Mouse (Mus musculus): ENCODE results near the gene Itga9. TPM values are rescaled to one million over a fixed set of nuclear protein-coding genes. Genes with fewer than 3 reads are reported as not detected.

The Itga9 gene
- polyA plus RNA-seq, 1 experiment from 2014 or later, result 4.8 TPM

DNA sequence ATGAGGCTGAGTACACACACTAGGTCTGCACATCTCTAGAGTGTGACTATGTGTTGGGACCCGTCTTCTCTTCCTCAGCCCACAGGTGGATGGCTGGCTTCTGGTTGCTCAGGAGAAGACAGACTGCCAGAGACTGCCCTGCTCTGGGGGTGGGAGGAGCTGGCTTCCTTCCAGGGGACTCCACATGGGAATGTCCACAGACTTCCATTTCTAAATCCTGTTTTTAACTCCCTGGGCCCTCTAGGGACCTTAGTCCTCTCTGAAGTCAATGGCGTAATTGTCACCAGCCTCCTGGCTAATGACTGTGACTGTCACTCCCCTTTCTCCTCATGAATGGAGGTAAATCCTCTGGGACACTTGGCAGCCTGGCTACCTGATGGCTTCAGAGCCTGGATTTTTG is 45.4 kb downstream of the Itga9 start:
- H3K27me3 ChIP-seq (ENCODE audit: insufficient read depth, low read length), result no peaks in the 10 kb centered on the region
- TF ChIP-seq EP300 (IDR thresholded peaks at IDR 0.05; ENCODE audit: low read depth) (no peak), CTCF (IDR thresholded peaks at IDR 0.05; ENCODE audit: low read depth) (no peak)
- H3K4me3 ChIP-seq (ENCODE audit: low read depth, low read length), result no peak overlapping the region
- no peaks in the 10 kb centered on the region for H3K9me3 ChIP-seq (ENCODE audit: low read length)
- H3K27ac ChIP-seq (ENCODE audit: low read depth), result no peak overlapping the region
- H3K4me1 ChIP-seq (ENCODE audit: insufficient read depth), result peaks cover 9% of the 10 kb centered on the region; the same call in 1 of the 2 replicates
- no peak overlapping the region for H3K9ac ChIP-seq (replicated peaks)
- H3K4me2 ChIP-seq (ENCODE audit: low read depth, low read length), result no peak overlapping the region
- 69% methylated on average over 2 of the region's 2 CpGs for WGBS (ENCODE audit: insufficient replicate concordance)
- ATAC-seq (no peak), DNase-seq (no peak)
- H3K36me3 ChIP-seq (replicated peaks; ENCODE audit: insufficient read depth, low read length), result no peaks in the 10 kb centered on the region

- no peak overlapping the region for H3K9ac ChIP-seq (replicated peaks)
These were observed 46.9 kb downstream of the Itga9 start for GRCm38 (mm10) chr9:118653436-118653835.

DNA sequence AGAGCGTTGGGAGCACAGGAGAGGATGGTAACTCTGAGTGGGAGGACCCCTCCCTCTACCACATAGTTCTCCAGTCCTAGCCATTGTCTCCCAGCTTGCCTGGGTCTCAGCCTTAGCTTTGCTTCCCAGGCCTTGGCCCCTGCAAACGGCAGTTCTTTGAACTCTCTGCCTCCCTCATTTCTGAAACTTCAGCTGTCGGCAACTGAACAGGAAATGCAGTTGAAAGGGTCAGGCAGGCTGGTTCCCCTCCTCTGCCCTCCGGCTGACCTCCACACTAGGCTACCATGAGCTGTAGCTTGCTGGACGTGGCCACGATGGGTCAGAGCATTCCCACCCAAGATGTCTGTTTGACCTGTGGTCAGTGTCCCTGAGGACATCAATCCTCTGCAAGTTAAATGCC is 48.5 kb downstream of the Itga9 start:
- Histone ChIP-seq H3K9me3 (ENCODE audit: low read length) (no peaks in the 10 kb centered on the region), H3K4me3 (ENCODE audit: low read depth, low read length) (no peak overlapping the region), H3K27ac (ENCODE audit: low read depth) (peak overlapping the region; percentile 67), H3K4me1 (ENCODE audit: insufficient read depth) (peaks cover 9% of the 10 kb centered on the region; the same call in 1 of the 2 replicates), H3K27me3 (ENCODE audit: insufficient read depth, low read length) (no peaks in the 10 kb centered on the region), H3K4me2 (ENCODE audit: low read depth, low read length) (no peak overlapping the region), H3K36me3 (replicated peaks; ENCODE audit: insufficient read depth, low read length) (no peaks in the 10 kb centered on the region), H3K9ac (replicated peaks) (no peak overlapping the region)
- ATAC-seq, result peak; percentile 52; the same call in 1 of the 2 replicates
- TF ChIP-seq EP300 (IDR thresholded peaks at IDR 0.05; ENCODE audit: low read depth), result 0 out of 2 replicates have a peak, but pooled peaks have one; percentile 44
- 0 out of 2 replicates have a peak, but pooled peaks have one; percentile 1 for TF ChIP-seq CTCF (IDR thresholded peaks at IDR 0.05; ENCODE audit: low read depth)
- peak; percentile 39 for DNase-seq
- WGBS (ENCODE audit: insufficient replicate concordance), result 17% methylated on average over 6 of the region's 6 CpGs

More at GRCm38 (mm10) chr9:118653436-118653835, 46.9 kb downstream of the Itga9 start:
- DNase-seq (no peak), ATAC-seq (no peak)
- 30% methylated on average over 1 of the region's 1 CpGs for WGBS (ENCODE audit: insufficient replicate concordance)
- Histone ChIP-seq H3K27ac (ENCODE audit: low read depth) (peak overlapping the region; percentile 67), H3K36me3 (replicated peaks; ENCODE audit: insufficient read depth, low read length) (no peaks in the 10 kb centered on the region), H3K4me2 (ENCODE audit: low read depth, low read length) (no peak overlapping the region), H3K27me3 (ENCODE audit: insufficient read depth, low read length) (no peaks in the 10 kb centered on the region), H3K9me3 (ENCODE audit: low read length) (no peaks in the 10 kb centered on the region), H3K4me1 (ENCODE audit: insufficient read depth) (peaks cover 9% of the 10 kb centered on the region; the same call in 1 of the 2 replicates), H3K4me3 (ENCODE audit: low read depth, low read length) (no peak overlapping the region)
- TF ChIP-seq CTCF (IDR thresholded peaks at IDR 0.05; ENCODE audit: low read depth) (no peak), EP300 (IDR thresholded peaks at IDR 0.05; ENCODE audit: low read depth) (no peak)

GRCm38 (mm10) chr9:118655726-118656125 is 49.2 kb downstream of the Itga9 start:
- Histone ChIP-seq H3K27me3 (ENCODE audit: insufficient read depth, low read length) (no peaks in the 10 kb centered on the region), H3K9me3 (ENCODE audit: low read length) (no peaks in the 10 kb centered on the region), H3K4me2 (ENCODE audit: low read depth, low read length) (no peak overlapping the region), H3K4me3 (ENCODE audit: low read depth, low read length) (no peak overlapping the region), H3K4me1 (ENCODE audit: insufficient read depth) (peaks cover 12% of the 10 kb centered on the region; the same call in 1 of the 2 replicates), H3K36me3 (replicated peaks; ENCODE audit: insufficient read depth, low read length) (no peaks in the 10 kb centered on the region), H3K9ac (replicated peaks) (no peak overlapping the region), H3K27ac (ENCODE audit: low read depth) (peak overlapping the region; percentile 67; the same call in 1 of the 2 replicates)
- TF ChIP-seq CTCF (IDR thresholded peaks at IDR 0.05; ENCODE audit: low read depth), result no peak
- no peak for TF ChIP-seq EP300 (IDR thresholded peaks at IDR 0.05; ENCODE audit: low read depth)
- no peak for DNase-seq
- ATAC-seq, result no peak
- 76% methylated on average over 3 of the region's 3 CpGs for WGBS (ENCODE audit: insufficient replicate concordance)

GRCm38 (mm10) chr9:118658159-118658558 is 51.7 kb downstream of the Itga9 start:
- WGBS (ENCODE audit: insufficient replicate concordance), result 76% methylated on average over 7 of the region's 7 CpGs
- Histone ChIP-seq H3K27me3 (ENCODE audit: insufficient read depth, low read length) (no peaks in the 10 kb centered on the region), H3K4me3 (ENCODE audit: low read depth, low read length) (no peak overlapping the region), H3K9ac (replicated peaks) (no peak overlapping the region), H3K4me1 (ENCODE audit: insufficient read depth) (peaks cover 12% of the 10 kb centered on the region; the same call in 1 of the 2 replicates), H3K27ac (ENCODE audit: low read depth) (no peak overlapping the region), H3K36me3 (replicated peaks; ENCODE audit: insufficient read depth, low read length) (no peaks in the 10 kb centered on the region), H3K9me3 (ENCODE audit: low read length) (no peaks in the 10 kb centered on the region), H3K4me2 (ENCODE audit: low read depth, low read length) (no peak overlapping the region)
- TF ChIP-seq CTCF (IDR thresholded peaks at IDR 0.05; ENCODE audit: low read depth), result no peak
- TF ChIP-seq EP300 (IDR thresholded peaks at IDR 0.05; ENCODE audit: low read depth), result no peak
- DNase-seq, result no peak
- ATAC-seq, result no peak

GRCm38 (mm10) chr9:118659809-118660208 is 53.3 kb downstream of the Itga9 start:
- ATAC-seq (no peak), DNase-seq (no peak)
- Histone ChIP-seq H3K9ac (replicated peaks) (no peak overlapping the region), H3K27me3 (ENCODE audit: insufficient read depth, low read length) (no peaks in the 10 kb centered on the region), H3K4me3 (ENCODE audit: low read depth, low read length) (no peak overlapping the region), H3K4me2 (ENCODE audit: low read depth, low read length) (no peak overlapping the region), H3K27ac (ENCODE audit: low read depth) (no peak overlapping the region), H3K4me1 (ENCODE audit: insufficient read depth) (0 out of 2 replicates have a peak, but pooled peaks cover 3% of the 10 kb centered on the region), H3K9me3 (ENCODE audit: low read length) (no peaks in the 10 kb centered on the region), H3K36me3 (replicated peaks; ENCODE audit: insufficient read depth, low read length) (no peaks in the 10 kb centered on the region)
- no peak for TF ChIP-seq EP300 (IDR thresholded peaks at IDR 0.05; ENCODE audit: low read depth)
- no peak for TF ChIP-seq CTCF (IDR thresholded peaks at IDR 0.05; ENCODE audit: low read depth)
- WGBS (ENCODE audit: insufficient replicate concordance), result 65% methylated on average over 5 of the region's 5 CpGs

All from liver, postnatal 0 days (tissue).